Mouse (Mus musculus) neutrophil, adult 5-6 weeks (primary cell): ENCODE results near the gene Fmnl2. TPM values are rescaled to one million over a fixed set of nuclear protein-coding genes. Genes with fewer than 3 reads are reported as not detected.

Source experiments
- ATAC-seq: fragments of 151-379, 151-347 bp; 2 replicates; pipeline ENCODE4 v1.8.0; 2017; ENCODE audit warnings: mild to moderate bottlenecking, moderate TSS enrichment; ENCODE audit not compliant: insufficient number of reproducible peaks, poor library complexity, low FRiP score, severe bottlenecking; ENCODE audit errors: extremely low read depth
- total RNA-seq: library from RNA; stranded (forward); fragments of 200-1000 nt; gene quantifications from 2 replicates; pipeline ENCODE4 v1.2.3, GENCODE M21; 2017

Fmnl2 gene
- total RNA-seq, 1 experiment from 2014 or later, result 1.2 TPM

DNA sequence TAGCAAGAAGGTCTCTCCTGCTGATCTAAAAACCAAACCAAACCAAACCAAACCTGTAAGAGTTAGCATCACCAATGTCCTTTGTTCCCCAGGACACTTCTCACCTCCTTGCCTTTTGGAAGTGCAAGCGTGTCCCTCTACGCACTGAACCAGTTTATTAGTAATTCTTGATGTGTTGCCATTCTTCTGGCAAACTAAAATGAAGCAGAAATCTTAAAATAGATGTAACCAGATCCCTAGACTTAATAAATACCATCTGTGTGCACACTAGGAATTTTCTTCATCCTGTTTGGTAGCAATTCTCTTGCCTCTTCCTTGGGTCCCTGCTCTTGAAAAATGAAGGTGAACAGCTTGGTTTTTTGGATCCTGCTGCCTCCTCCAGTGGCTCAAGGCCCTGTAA is 111.2 kb downstream of the Fmnl2 start:
- no peak for ATAC-seq

DNA sequence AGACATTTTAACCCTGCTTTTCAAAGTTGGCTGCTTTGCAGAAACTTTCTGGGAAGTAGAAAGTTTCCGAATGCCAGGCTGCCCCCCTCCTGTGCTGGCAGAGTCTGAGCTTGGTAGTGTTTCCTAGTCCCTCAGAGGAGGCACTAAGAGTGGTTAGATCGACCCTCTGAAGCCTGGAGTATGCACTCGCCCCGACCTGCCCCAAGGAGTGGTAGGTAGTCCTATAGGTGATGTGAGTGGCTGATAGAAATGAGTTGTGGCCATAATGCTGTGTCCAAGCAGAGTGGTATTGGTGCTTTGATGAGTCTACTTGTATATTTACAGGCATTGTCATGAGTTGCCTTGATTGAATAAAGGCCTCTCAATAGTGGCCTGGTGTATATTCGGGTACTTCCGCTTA is 116.4 kb downstream of the Fmnl2 start:
- no peak for ATAC-seq

DNA sequence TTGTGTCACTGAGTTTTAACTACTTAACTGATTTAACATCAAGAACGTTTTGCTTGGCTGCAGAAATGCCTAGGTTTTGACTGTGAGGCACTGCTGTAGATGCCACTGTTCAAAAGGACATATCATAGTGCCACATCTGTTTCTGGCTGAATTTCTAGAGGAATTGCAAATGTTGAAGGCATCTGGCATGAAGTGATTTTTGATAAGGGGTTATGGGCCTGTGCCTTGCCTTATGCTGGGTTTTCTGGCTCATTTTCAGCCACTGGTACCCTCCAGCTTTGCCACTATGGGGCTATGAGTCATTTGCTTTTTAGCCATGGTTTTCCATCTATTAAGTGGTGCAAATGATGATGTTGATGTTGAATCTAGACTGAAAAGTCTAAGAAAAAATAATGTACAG is 117.1 kb downstream of the Fmnl2 start:
- ATAC-seq, result no peak

DNA sequence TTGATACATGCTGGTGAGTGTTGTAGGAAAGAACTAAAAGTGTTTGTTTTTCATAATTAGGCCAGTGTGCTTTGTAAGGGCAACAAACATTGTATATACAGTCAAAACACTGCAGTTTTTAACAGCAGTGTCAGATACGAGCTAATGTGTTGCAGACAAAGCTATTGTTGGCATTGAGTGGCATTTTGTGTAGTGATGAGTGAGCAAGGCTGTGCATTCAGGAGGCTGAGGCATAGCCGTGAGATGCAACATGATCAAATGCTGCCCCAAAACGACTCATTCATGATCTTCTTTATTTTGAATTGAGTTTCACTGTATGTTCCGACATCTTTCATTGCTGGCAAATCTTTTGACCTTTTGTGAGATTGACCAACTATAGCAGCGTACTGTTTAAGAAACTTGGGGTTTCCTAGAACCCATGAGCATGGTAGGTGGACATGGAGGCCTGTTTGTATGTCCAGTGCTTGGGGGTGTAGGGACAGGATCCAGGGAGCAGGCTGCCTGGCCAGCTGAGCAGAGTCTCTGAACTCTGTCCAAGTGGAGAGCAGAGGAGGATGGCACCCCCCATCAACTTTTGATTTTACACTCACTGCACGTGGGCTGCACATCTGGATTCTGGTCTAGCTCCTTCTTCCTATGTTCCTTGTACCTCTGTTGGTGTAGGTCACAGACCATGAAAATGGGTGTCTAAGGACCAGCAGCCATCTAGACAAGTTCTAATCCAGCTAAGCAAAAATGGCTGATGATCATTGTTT is 120.4 kb downstream of the Fmnl2 start:
- no peak for ATAC-seq

DNA sequence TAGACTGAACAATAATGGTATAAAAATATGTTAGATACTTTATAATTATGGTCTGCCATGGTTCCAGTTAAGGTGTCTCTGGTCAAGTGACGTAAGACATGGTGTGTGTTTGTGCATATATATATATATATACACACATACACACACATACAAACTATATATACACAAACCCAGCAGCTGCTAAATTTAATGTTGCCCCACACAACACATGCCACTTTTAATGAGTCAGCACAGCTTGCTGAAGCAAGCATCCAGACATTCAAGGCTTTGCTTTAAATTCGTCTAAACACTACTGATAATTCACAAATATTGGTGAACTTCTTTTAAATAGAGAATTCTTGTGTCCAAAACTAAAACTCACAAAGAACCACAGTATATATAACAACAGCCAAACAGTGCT is 121.1 kb downstream of the Fmnl2 start:
- ATAC-seq, result no peak

DNA sequence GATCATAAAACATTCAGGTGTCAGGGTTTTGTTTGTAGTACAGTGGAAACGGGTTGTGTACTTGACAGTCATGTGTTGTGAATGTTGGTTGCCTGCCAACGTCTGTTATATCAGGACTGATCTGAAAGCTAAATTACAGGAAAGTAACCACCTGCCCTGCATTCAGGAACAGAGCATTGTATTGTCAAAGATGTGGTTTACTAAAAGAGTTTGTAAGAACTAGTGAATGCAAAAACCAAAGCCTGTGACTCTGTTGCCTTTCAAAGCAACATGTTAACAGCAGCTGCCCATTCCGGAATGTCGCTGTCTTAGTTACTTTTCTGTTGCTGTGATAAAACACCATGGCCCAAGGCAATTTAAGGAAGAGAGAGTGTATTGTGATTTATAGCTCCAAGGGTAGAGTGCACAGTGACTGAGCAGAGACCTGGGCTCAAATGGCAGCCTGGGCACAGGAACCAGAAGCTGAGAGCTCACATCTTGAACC is 121.7 kb downstream of the Fmnl2 start:
- ATAC-seq, result no peak

DNA sequence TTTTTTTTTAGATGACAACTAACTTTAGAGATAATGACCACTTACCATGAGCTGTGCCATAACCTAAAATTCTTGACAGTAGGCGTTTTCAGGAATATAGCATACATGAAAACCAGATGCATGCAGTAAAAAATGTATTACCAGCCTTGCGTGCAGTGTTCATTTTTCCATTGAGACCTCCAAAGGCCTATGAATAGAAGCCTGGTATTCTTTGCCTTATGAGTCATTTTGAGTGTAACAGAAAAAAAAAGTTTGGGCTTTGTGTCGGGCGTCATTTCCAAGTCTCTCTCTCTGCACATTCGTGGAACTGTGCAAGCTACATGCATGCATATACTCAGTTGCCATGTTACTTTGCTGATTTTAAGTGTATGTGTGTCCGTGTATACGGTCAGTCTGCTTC is 123.5 kb downstream of the Fmnl2 start:
- ATAC-seq, result no peak

DNA sequence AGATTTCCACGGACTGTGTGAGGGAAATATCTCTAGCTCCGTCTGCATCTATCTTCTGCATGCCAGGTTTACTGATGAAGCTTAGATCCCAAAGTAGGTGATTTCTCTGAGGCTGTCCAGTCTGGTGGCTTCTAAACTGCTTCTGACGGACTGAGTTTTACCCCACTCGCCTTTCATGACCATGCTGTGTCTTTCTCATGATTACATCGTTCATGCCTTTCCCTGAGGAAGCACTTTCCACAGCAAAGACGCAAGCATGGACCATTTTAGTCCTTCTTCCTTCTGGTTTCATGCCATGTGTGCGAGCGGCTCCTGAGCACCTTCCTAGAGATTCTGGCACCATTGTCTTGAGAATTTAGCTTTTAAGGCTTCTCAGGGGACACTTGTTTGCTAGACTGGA is 123.9 kb downstream of the Fmnl2 start:
- no peak for ATAC-seq

DNA sequence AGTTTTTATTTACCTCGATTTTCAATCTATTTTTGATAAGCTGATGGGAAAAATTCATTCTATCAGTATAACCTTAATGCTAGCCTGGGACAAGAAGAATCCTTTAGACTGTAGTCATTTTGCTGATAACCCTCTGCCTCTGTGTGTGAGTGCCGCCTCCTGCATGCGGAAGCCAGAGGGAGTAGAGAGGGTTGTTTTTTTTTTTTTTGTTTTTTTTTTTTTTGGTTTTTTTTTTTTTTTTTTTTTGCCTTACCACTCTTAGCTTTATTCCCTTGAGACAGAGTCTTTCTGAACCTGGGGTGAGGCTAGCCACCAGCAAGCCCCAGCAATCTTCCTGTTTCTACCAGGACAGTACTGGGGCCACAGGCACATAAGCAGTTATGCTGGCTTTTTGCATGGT is 124.8 kb downstream of the Fmnl2 start:
- no peak for ATAC-seq

DNA sequence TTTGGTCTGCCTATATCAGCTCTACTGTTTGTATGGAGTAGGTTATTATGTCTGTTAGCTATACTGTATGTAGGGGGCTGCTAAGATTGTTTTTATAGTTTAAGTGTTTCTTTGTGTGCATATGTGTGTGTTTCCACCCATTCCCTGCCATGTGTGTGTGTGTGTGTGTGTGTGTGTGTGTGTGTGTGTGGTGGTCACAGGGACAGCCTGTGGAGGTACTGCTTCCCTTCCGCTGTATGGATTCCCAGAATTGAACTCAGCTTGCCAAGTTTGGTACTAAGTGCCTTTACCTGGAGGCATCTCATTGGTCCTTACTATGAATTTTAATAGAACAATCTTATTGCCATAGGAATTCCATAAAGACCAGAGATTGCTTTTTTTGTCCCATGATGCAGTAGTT is 126.9 kb downstream of the Fmnl2 start:
- no peak for ATAC-seq

DNA sequence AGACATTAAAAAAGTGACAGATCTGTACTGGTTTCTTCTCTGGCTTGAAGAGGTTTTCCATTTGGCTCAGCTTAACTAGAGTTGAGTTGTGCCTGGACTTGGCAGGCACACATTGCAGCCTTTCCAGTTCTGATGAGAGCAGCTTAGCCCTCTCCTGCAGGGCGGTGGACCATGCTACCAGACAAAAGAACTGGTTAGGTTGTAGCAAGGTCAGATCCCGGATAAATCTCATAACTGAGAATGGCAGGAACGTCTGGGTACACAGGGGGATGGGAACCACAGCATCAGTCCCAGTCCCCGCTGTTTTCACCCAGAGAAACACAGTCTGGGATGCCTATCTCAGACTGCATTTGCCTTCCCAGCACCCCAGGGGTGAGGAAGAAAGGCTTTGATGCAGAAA is 127.5 kb downstream of the Fmnl2 start:
- no peak for ATAC-seq

DNA sequence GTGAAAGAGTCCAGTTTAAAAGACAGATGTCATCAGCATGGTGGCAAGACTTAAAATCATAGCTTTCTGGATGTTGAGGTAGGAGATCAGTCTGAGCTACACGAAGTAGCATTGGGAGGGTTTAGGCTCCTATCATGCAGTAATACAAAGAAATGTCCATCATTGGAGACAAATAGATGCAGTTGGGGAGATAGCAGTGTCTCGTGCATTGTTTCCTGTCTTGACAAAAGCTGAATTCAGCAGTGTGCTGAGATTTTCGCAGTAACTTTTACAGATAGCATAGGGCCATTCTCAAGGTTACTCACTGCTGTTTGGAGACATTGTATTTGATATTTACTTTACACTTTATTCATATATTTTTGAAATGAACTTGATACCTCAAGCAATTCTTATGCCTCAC is 128.7 kb downstream of the Fmnl2 start:
- ATAC-seq, result no peak

DNA sequence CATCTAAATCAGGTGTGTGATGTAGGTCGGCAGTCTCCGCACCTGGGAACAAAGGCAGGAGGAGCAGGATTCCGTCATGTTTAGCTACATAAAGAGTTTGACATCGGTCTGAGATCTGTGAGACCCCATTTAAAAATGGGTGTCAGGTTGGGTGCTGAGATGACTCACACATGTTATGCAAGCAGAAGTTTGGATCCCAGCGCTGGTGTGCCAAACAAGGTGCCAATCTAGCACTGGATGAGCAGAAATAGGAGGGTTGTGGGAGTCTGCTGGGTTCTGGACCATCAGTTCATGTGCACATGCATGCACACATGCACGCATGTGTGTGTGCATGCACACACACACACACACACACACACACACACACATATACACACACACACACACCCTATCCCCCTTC is 129.4 kb downstream of the Fmnl2 start:
- ATAC-seq, result no peak

DNA sequence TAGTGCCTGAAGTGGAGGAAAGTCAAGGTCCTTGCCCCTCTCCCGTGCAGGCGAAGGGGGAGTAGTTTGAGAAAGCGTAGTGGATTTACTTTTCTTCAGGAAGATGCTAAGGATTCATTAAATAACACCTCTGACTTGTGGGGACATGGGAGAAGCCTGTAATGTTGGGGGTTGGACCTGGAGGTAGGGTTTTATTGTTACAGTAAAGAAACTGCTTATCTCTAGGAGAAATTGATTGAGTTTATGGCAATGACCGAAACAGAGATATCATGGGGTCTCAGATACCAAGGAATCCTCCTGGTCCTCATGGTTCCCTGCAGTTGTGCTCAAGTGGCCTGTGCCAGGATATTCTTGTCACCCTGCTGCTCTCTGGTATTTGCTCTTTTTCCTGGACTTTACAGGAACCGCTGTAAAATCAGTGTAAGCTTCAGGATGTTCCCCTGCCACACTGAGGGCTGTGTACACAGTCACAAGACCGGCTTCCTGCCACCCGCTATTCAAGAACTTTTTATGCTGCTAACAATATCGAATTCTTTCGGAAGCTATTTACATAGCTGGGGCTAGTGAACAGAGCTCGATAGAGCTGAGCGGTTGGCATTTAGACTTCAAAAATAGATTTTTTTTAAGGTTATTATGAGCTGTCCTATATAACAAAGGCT is 130.1 kb downstream of the Fmnl2 start:
- ATAC-seq, result no peak

DNA sequence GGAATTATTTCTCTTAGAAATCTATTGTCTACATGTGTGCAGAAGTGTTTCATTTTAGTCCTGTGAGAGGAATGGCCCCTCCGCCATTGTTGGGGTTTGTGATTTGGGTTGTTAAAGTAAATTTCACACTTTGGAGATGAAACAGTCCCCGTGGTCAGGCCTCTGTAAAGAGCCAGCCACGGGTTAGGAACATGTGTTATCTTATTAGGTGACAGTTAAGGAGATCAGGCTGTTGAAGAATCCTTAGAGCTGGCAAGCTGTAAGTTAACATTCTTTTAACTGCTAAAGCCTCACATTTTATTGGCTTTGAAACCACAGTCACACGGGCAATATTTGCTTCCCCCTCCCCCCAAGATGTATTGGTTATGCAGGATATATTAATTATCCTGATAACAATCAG is 131.7 kb downstream of the Fmnl2 start:
- ATAC-seq, result no peak

DNA sequence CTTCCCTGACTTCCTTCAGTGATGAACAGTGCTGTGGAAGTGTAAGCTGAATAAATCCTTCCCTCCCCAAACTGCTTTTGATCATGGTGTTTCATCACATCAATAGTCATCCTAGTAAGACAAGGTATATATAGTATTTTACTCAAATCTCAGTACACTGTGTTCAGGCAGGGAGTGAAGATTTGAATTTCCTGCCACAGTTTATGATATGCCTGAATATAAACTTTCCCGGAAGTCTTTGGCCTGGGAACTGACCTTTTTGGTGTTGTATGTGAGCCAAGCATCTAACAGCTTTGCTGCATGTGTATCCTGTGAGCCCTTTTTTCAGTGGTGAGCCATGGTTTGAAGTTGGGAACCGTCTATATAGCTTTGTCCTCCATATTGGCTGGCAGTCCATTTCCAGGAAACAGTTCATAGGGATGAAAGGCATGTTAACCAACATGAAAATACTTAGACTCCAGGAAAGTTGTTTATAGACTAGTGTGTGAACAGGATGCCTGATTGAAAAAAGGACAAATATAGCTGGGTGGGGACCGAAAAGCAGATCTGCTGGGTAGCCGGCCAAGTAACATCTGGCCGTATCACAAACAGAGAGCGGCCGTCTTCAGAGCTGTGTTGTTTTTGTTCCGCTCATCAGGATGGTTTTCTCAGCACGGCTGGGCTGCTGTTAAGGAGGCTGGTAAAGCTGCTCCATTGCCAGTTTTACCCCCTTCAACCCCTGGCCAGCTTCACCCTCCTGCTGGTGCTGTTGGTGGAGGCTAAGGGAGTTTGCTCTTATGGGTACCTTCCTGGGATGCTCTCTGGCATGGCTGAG is 133.4 kb downstream of the Fmnl2 start:
- ATAC-seq, result no peak

DNA sequence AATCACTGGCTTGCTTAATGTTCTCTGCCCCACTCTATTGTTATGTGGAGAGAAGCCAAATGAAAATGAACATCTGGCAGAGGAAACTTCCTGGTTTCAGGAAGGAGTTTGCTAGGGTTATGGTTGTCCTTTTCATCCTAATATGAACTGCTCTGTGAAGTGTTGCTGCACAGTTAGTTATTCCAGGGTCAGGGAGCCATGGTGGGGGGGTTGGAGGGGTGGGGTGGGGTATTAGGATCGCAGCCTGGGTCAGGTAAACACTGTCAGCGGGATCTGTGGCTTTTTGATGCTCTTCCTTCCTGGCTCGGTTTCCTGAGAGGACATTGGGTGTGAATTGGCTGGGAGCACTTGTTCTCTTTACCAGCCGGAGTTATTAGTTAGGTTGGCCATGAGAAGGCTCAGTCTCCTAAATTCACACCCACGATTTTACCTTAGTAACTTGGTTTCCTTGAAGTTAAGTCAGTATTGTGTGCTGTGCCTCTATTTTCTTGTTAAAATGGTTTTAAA is 134.1 kb downstream of the Fmnl2 start:
- no peak for ATAC-seq

DNA sequence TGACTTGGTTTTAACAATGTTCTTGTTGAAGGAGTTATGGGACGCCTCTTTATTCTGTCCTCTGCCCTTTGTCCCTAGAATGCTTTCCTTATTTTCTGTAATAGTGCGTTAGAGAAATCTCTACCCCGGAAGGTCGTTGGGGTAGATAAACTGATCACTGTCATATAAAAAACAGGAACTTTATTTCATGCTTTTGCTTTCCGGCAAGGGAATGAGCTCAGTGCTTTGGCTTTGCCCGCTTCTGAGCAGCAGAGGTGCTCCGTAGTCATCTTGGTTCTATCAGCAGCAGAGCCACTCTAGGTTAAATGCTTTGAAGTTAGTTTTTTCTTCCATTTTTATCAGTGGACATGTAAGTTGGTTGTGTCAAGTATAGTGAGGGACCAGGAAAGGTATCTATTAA is 135.6 kb downstream of the Fmnl2 start:
- no peak for ATAC-seq

DNA sequence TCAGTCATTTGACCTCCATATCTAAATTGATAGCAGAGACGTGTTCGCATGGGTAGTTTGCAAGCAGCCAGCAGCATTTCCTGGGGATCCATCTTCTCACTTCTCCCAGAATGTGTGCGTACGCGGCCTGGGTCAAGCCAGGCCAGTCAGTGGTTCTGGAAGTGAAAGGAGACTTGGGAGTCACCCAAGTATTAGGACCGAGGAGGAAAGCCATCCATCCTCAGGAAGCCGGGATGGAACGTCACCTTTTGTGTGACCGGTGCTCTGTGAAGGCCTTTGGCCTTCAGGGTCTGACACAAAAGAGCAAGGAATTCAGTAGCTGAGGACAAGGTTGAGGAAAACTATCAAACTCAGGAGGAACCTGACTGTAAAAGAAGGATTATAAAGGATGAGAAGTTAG is 136.9 kb downstream of the Fmnl2 start:
- no peak for ATAC-seq
